Mouse (Mus musculus): ENCODE measurements around the gene Dock2. TPM values are rescaled to one million over a fixed set of nuclear protein-coding genes. Genes with fewer than 3 reads are reported as not detected.

Dock2 gene
- polyA plus RNA-seq, 1 experiment, result 2.1 TPM

DNA sequence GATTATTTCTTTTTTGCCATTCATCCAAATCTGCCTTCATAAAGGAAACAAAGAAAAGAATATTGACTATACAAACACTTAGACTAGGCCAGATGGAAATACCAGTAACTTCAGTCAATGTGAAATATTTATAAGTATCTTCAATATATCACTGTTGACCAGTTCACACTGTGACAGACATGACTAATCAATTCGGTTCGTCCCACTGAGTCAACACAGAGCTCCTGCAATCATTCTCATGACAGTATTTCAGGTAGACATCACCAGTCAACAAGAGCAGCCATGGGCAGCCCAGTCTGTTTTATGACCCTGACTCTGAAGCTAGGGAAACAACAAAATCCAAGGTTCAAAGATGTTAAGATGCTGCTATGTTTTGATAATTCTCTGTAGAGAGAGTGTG is 351.7 kb downstream of the Dock2 start:
- no peak for DNase-seq (ENCODE audit: extremely low spot score in 1 of 2, low spot score in 1 of 2)

DNA sequence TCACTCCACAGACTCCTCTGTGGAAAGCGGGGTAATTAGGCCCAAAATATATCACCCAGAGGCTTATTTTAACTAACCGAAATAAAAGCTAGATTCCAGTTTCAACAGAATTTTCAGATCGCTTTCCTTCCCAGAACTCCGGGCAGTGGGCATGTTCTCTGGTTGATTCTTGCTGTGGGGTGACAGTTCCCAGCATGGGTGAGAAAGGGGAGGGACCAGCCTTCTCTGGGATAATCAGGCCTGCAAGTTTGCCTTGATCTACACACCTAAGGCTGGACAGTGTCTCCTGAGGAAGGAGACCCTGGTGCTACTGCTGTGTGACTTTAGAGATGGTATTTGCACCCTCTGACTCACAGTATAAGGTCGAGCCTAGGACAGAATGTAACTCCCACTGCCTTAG is 352.3 kb downstream of the Dock2 start:
- DNase-seq (ENCODE audit: extremely low spot score in 1 of 2, low spot score in 1 of 2), result no peak

DNA sequence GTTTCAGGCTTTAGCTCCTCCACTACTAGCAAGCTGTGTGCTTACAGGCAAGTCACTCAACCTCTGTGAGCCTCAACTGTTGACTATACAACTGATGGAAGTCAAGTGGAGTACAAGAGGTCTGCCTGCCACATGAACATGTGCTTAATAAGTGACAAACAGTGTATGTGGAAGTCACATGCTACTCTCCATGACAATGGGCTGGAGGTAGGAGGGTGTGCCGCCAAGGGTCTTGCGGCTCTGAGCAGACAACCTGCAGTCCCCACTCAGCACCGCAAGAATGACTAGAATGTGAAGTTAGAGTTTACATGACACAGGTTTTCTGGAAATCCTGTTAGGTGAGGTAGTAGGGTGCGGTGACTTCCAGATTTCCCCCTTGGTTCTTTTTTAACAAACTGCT is 352.8 kb downstream of the Dock2 start:
- DNase-seq (ENCODE audit: extremely low spot score in 1 of 2, low spot score in 1 of 2), result no peak

DNA sequence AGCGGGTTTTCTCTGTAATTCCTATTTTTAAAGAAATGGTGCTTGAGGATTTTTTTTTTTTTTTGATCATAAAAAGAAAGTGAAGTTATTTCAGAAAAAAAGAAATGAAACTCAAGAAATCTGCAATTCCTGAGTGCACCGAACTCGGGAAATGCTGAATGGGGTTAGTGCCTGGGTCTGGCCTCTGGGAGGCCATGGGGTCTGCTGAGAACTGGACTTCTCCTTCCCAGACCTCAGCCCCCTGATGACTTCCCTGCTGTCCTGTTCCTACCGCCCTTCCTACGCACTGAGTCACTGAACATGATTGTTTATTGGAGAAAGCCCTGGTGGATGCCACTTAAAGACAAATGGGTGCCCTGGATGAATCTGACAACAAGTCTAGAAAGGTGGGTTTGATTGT is 356.5 kb downstream of the Dock2 start:
- DNase-seq (ENCODE audit: extremely low spot score in 1 of 2, low spot score in 1 of 2), result no peak

DNA sequence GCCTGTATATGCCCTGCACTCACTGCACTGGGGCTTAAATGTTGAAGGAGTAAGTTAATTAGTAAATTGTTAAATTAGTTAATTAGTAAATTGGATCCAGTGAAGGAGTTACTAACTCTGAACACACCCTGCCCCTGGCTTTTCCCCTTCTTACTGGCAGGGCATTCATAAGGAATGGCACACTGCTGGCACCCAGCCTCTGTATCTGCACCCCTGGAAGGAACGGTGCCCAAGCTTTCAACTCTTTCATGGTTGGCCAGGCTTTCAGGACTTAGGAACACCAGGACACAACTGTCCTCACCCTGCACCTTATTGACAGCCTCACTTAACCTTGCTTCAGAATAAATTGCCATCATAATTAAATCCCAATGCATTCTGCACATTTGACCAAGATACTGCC is 359.1 kb downstream of the Dock2 start:
- DNase-seq (ENCODE audit: extremely low spot score in 1 of 2, low spot score in 1 of 2), result no peak

DNA sequence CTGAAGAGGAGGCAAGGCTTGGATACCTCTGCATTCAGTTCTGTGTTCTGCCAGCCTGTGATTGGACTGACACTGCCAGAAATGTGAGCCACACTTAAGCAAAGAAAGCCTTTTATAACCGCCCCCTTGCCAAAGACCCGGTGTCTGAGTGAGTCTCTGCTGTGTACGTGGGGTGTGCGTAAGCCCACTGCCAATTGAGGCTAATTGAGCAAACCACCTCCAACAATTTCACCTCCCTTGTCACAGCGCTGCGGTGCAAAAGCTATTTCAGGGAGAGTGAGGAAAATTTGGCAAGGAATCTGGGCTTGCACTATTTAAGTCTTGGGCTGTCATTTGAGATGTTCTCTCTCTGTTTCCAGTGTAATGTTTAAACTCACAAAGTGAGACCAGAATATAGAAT is 362.6 kb downstream of the Dock2 start:
- peak; percentile 78 to 80 for DNase-seq (ENCODE audit: extremely low spot score in 1 of 2, low spot score in 1 of 2)

DNA sequence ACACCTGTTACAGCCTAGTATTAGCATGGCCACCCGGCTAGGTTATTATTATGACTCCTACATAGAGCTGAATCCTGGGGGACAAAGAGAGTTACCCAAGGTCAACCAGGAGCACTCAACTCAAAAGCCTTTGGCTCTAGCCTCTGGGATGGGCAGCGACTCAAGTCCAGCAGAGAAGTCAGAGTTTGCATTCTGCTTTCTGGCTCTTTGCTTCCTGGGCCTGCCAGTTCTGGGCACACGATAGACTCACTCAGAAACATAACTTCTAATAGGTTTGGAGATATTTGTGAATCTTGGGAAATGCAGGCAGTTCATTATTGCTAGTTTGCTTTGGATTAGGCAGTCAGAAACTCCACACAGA is 367.1 kb downstream of the Dock2 start:
- DNase-seq (ENCODE audit: extremely low spot score in 1 of 2, low spot score in 1 of 2), result no peak

DNA sequence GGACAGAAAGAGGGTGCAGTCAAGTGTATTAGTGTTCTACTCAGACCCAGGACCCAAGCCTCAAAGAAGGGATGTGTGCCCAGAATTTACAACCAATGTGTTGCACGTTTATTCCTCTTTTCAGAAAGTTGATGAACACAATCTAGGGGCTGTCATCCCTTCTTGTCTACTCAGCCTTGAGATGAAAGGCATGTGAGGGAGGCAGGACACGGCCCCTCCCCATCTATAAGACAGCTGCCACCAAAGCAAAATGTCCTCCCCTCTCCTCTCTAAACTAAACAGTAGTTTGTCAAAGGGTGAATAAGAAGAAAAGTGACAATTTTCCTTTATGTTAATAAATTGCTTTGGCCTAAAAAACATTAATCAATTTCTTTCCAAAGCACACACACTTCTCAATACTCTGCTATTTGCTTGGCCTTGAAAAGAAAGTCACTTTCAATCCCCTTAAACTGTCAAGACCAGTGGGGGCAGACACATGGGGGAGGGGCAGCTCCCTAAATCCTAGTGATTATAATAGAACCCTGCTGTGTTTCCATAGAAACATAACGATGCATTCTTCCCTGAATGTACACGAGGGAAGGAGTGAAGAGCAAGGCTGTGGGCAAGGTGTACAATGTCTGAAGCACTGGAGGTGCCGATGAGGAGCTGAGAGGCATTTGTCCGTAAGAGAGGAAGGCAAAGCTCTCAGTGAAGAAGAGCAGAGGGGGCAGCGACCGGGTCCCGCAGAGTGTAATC is 367.6 kb downstream of the Dock2 start:
- no peak for DNase-seq (ENCODE audit: extremely low spot score in 1 of 2, low spot score in 1 of 2)

DNA sequence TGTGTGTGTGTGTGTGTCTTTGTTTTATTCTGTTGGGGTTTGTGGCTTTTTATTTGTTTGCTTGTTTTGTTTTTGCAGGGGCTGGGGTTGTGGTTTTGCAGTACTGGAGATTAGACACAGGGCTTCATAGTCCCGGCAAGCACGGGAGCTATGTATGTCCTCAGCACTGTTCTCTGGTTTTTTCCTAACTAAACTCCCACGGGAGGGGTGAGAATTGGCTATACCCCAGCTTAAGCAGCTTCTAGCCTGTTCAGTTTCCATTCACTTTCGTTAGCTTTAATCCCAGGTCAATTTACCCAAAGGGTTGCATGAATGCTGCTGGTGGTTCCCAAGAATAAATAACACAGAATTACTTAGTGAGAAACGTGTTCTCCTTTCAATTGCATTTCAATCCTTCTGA is 376.8 kb downstream of the Dock2 start:
- no peak for DNase-seq (ENCODE audit: extremely low spot score in 1 of 2, low spot score in 1 of 2)

DNA sequence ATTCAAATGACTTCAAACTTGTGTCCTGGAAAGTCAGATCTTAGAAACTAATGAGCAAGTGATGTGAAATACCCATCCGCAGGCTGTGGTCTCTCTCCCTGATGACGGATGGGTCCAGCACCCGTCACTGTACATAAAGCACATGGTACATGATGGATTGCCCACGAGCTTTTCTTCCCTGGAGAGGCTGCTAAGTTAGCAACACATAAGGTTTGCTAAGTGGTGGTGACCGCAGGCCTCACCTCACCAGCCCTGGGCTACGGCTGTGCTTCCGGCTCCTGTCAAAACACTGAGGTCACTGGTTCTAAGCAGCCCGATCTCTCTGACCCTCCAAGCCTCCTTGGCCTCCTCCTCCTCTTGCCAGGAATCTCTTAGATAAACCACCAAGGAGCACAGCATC is 377.4 kb downstream of the Dock2 start:
- no peak for DNase-seq (ENCODE audit: extremely low spot score in 1 of 2, low spot score in 1 of 2)

DNA sequence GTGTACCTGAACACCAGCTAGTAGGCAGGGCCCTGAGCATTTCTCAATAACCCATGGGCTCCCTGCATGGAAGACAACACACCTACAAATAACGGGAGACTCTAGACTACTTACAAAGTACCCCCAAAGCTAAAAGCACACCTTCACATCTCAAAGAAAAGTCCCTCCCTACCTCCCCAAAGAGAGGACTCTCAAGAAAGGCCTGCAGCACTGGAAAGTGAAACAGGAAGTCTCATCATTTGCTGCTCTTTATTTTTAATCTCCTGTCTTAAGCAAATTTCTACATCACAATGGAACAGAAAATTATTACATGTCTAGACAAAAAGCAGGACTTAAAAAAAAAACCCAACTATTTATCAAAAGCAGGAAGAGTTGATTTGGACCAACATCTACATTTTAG is 378.4 kb downstream of the Dock2 start:
- no peak for DNase-seq (ENCODE audit: extremely low spot score in 1 of 2, low spot score in 1 of 2)

DNA sequence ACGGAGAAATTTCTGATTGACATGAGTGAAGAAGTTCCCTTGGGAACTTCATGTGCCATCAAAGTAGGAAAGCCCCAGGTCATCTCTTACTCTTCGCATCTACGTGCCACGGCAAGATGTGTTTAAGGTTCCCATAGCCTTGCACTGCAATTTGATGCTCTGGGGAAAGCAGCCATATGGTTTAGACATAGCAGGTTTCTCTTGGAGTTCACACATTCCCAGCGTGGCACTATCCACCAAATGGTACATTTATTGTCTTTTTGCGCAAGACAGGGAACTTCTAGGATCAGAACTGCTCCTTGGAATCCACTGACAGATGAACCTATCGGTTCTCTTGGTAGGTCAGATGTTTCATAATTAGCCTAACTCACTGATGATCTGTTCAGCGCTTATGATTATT is 382.3 kb downstream of the Dock2 start:
- peak in 1 of 2 experiments; percentile 47 for DNase-seq (ENCODE audit: extremely low spot score in 1 of 2, low spot score in 1 of 2)

DNA sequence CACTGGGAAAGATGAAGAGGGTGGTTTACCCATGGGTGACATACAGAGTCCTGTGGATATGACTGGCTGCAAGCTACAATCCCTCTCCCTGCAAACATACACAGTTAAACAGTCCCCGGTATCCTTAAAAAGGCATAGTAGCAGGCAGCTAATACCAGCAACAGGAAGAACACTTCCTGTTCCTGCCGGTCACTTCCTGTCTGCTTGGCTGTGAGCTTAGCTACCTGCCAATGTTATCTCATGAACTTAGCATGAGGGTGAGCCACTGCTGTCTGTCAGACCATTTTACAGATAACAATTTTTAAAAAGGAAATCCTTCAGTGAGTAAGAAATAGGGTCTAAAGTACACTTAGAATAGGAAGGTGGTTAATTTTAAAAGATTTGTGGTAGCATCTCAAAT is 385.1 kb downstream of the Dock2 start:
- no peak for DNase-seq (ENCODE audit: extremely low spot score in 1 of 2, low spot score in 1 of 2)

DNA sequence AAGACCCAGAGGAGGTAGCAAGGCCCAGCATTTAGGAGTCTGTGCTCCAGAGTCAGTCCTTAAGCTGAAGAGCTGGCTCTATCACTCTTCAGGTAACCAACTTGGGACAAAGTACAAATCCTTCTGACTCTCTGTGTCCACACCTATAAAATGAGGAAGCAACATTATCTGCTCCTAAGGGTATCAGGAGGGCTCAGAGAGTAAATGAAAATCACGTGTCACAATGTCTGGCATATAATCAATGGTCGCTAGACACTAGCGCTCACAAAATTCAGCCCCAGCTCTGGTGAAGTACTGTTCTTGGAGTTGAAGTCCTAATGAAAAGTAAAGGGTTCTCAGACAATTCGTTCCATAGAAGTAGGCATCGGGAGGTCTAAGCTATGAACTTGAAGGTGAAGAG is 386.0 kb downstream of the Dock2 start:
- DNase-seq (ENCODE audit: extremely low spot score in 1 of 2, low spot score in 1 of 2), result no peak

DNA sequence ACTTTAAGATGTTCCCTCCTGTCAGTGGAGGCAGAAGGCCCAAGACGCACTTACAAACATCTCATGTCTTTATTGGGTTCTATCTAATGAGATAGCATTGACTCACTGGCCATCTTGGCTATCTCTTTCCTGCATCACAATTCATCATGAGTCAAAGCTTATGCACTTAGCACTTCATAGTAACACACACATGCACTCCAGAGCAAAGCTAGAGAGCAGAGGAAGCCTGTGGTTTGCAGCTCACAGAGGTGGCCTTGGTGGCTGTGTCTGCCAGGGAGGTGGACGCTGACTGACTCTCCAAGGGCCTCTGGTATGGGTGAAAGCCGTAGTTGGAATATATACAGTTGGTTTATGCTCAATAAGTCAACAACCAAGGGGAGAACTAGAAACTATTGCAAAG is 387.9 kb downstream of the Dock2 start:
- DNase-seq (ENCODE audit: extremely low spot score in 1 of 2, low spot score in 1 of 2), result no peak

DNA sequence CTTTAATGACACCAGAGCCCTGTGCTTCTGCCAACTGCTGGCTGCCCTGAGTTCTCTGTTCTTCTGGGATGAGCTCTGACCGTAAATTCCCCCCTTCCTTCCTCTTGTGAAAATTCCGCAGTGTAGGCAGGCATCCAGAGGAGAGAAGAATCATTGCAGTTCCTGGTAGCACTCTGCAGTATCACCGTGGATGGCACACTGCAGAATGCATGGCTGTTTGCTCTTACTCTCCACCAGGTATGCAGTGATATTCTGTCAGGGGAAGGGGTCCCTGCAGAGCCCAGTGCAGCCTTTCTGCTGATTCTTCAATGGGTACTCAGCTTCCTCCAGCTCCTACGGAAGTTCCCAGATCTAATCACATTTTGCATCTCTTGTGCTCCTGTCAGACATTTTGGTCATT is 391.6 kb downstream of the Dock2 start:
- no peak for DNase-seq (ENCODE audit: extremely low spot score in 1 of 2, low spot score in 1 of 2)

DNA sequence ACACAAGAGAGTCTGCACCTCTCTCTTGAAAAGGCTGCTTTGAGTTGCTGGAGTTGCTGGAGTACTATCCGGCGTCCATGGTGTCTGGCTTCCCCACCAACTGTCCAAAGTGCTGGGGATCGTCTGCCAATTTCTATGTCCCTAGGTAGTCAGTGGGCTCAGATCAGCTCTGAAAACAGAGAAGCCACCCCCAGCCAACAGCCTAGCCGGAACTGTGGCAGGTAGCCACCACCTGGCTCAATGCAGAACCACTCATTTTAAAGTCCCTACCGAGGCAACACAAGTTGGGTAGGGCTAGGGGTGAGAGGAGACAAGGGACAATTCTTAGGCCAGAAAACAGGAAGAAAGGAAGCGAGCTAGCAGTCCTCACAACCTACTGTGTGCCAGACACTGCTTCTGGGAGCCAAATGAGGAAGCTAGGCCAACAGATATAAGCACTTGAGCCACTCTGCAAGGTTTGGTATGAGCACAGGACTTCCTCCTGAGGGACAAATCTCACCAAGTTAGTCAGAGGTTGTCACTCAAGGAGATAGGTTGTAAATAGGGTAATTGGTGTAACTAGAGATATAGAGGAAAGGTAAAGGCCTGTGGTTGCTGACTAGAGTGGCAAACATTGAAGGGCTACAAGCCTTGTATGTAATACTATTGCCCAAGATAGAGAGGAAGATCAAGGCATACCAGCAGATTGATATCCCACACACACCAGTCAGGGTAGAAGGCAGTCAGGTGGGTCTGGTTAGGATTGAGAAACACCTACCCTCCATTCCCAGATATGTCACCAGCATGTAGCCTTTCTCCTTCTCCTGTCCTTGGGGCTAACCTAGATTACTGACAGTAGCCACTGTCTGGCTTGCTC is 394.2 kb downstream of the Dock2 start:
- no peak for DNase-seq (ENCODE audit: extremely low spot score in 1 of 2, low spot score in 1 of 2)

DNA sequence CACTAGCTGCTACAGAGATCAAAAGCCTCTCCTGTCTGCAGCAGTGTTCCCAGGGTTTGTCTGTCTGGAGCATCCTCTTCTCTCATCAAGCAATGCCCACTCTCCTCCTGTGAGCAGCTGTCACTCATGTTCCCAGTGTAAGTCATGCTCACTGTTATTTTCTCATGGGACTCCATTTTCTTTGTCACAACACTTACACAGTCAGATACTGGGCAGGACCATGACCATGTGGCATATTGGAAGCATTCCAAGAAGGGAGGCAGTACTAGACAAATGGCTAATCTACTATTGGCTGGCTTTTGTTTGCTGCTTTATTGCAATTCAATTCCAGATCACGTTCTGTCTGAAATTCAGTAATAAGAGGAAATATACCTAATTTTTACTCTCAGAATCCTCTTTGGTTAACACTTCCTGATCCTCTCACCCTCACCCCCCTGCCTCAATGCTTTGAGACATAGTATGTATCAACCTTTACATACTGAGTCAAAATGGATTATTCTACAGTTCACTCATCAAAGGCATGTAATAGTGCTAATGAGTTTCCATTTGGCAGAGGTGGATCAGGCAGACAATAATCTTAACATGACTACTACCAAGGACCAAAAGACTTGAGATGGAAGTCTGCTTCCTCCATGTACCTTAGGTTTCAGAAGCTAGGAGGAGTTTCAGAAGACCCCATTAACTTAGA is 398.5 kb downstream of the Dock2 start:
- no peak for DNase-seq (ENCODE audit: extremely low spot score in 1 of 2, low spot score in 1 of 2)

DNA sequence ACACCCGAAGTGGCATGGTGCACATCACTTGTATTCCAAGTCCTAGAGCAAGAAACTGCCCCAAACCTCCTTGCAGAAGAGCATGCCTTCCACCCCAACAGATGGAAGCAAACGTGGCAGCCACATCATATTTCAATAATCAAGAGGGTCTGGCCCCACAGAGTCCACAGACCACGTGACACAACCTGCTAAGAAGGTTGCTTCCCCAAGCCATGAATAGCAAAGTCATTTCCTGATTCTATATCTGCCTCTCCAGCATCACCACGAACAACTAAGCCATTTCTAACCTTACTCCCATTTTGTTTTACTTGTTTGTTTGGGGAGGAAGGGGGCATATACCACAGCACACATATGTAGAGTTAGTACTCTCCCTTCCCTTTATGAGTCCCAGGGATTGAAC is 399.5 kb downstream of the Dock2 start:
- DNase-seq (ENCODE audit: extremely low spot score in 1 of 2, low spot score in 1 of 2), result no peak

DNA sequence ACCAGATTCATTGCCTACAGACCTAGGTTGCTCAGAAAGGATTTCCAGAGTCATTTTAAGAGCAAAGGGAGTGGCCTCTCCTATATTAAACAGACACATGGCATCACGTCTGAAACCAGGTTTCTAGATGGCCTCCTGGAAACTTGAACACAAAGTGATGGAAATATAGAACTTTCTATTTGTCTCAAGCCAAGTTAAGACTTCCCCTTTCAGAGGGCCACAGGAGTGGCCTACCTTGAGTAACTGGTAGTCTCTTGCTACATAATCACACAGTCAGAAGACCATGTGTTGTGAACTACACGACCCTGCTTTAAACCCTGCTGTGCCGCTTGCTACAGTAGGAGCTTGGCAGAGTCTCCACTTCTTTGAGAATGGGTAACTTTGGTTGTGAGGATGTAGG is 400.2 kb downstream of the Dock2 start:
- DNase-seq (ENCODE audit: extremely low spot score in 1 of 2, low spot score in 1 of 2), result no peak

DNA sequence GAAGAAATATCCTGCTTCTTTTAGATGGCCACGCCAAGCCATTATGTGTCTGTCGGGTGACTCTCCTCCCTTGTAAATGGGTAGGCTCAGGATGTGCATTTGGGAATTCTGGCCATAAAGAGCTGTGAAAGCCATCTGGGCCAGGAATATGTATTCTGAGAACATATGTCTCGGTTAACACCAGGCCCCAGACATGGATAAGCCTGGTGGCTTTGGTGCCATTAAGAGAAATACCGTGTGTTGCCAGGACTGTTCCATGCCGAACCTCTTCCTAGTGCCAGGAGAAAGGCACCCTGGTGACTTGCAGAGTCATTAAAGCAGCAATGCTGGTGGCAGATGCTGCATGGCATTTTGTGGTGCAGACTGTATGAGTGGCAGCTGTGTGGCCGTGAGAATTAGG is 406.0 kb downstream of the Dock2 start:
- DNase-seq (ENCODE audit: extremely low spot score in 1 of 2, low spot score in 1 of 2), result no peak

DNA sequence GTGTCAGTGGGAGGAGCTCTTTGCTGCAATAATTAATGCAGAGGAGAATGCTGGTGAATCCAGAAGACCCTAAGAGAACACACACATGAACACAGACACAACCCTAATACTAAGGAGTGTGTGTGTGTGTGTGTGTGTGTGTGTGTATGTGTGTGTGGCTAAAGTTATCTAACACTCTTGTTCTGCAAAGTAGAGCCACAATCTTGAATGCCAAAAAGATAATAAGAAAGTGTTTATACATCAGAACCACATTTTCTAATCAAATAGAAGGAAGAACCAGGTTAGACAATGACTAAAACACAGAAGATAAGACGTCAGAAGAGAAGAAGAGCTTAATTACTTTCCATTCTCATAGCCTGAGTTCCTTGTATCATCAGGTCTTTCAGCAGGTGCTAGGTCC is 408.1 kb downstream of the Dock2 start:
- no peak for DNase-seq (ENCODE audit: extremely low spot score in 1 of 2, low spot score in 1 of 2)

Data from frontal cortex, adult 2 months (tissue).